8 mouse cellular contexts compared by ENCODE assay signal in genomic region chr1:180768334-180769168, GRCm38 (mm10). TPM values are rescaled to one million over a fixed set of nuclear protein-coding genes. Genes with fewer than 3 reads are reported as not detected.
DNase-seq lines count a peak whose midpoint lies in the region; TF ChIP-seq lines count a peak whose summit lies in the region.

No protein-coding gene starts in this region.

- no peaks in the 10 kb centered on the region for H3K4me1 ChIP-seq in cortical plate, adult 2 months (ENCODE audit: control insufficient read depth, insufficient read depth, low read length)
- H3K4me1 ChIP-seq in megakaryocyte, embryonic 14.5 days, result peaks cover 54% of the 10 kb centered on the region

- peak; percentile 34; the same call in 1 of the 2 replicates for TF ChIP-seq CTCF in cortical plate, adult 2 months (IDR thresholded peaks at IDR 0.05; ENCODE audit: extremely low read depth, insufficient read depth, low read length)

- DNase-seq in adrenal gland, adult (ENCODE audit: inconsistent age in 2 of 2, low spot score in 1 of 2), result peak; percentile 85 to 95
- DNase-seq in gastrocnemius, postnatal 14 days, result peak; percentile 81
- DNase-seq in induced T-regulatory cell, adult 2 months (ENCODE audit: low read depth), result peak; percentile 90
- DNase-seq in left cerebral cortex, postnatal 10 days (ENCODE audit: extremely low spot score in 1 of 2, low spot score in 2 of 2), result peak; percentile 49 to 83
- peak; percentile 41 to 64 for DNase-seq in right cerebral cortex, adult 2 months (ENCODE audit: low spot score in 2 of 2)
- peak; percentile 80 for DNase-seq in urinary bladder, postnatal 14 days (ENCODE audit: low spot score)

- no peak for TF ChIP-seq POLR2A in cortical plate, adult 2 months (IDR thresholded peaks at IDR 0.05; ENCODE audit: extremely low read depth, insufficient read depth, low read length)

- H3K4me3 ChIP-seq in cortical plate, adult 2 months (ENCODE audit: insufficient read depth, low read length), result peak overlapping the region; percentile 36
- H3K4me3 ChIP-seq in megakaryocyte, embryonic 14.5 days (replicated peaks), result peak overlapping the region; percentile 95

- peaks cover 39% of the 10 kb centered on the region for H3K27me3 ChIP-seq in megakaryocyte, embryonic 14.5 days (replicated peaks)

- H3K36me3 ChIP-seq in megakaryocyte, embryonic 14.5 days (replicated peaks; ENCODE audit: low read length), result no peaks in the 10 kb centered on the region

- intact Hi-C loops in gastrocnemius, postnatal 14 days (cut with DNase I; ENCODE audit: low total_unique reads), result loop anchor here (10.0 kb wide), 1 partner anchor 334 kb away; no protein-coding TSS in a partner anchor
- intact Hi-C loops in left cerebral cortex, postnatal 10 days (cut with DNase I), result loop anchor here (10.0 kb wide), 1 partner anchor 504 kb away; the partner anchor contains the start of gene Psen2

- no peak overlapping the region for H3K27ac ChIP-seq in cortical plate, adult 2 months (ENCODE audit: insufficient read depth, low read length)

- H3K9me3 ChIP-seq in megakaryocyte, embryonic 14.5 days, result peaks cover 6% of the 10 kb centered on the region; the same call in 1 of the 2 replicates

RNA-seq across cellular contexts. Expression of gene Acbd3, which starts 42.7 kb away (rescaled TPM):
- 22.0 and 22.5 TPM in 2 replicates for polyA plus RNA-seq in cortical plate, adult 2 months (2012; rRNA removed)
- total RNA-seq in gastrocnemius, postnatal 14 days (2021), result 10 to 100 TPM; 15.4 to 16.9 TPM
- total RNA-seq in left cerebral cortex, postnatal 10 days (2021), result 10 to 100 TPM; 31.8 to 32.2 TPM
- polyA plus RNA-seq in megakaryocyte, embryonic 14.5 days (2012; ENCODE audit: insufficient read depth, low replicate concordance), result 1.4 and 3.6 TPM in 2 replicates

RNA-seq across cellular contexts. Expression of gene H3f3a, which starts 45.2 kb away (rescaled TPM):
- 334 and 359 TPM in 2 replicates for polyA plus RNA-seq in cortical plate, adult 2 months (2012; rRNA removed)
- total RNA-seq in gastrocnemius, postnatal 14 days (2021), result 100 to 1,000 TPM; 448 to 473 TPM
- 100 to 1,000 TPM; 442 to 467 TPM for total RNA-seq in left cerebral cortex, postnatal 10 days (2021)
- polyA plus RNA-seq in megakaryocyte, embryonic 14.5 days (2012; ENCODE audit: insufficient read depth, low replicate concordance), result 752 and 2,061 TPM in 2 replicates
